Mouse (Mus musculus): ENCODE data around the gene 4933424G06Rik. TPM values are rescaled to one million over a fixed set of nuclear protein-coding genes. Genes with fewer than 3 reads are reported as not detected.

4933424G06Rik gene
- total and polyA plus RNA-seq, 2 experiments from 2014 or later, result 0.71 TPM; not detected in 1

DNA sequence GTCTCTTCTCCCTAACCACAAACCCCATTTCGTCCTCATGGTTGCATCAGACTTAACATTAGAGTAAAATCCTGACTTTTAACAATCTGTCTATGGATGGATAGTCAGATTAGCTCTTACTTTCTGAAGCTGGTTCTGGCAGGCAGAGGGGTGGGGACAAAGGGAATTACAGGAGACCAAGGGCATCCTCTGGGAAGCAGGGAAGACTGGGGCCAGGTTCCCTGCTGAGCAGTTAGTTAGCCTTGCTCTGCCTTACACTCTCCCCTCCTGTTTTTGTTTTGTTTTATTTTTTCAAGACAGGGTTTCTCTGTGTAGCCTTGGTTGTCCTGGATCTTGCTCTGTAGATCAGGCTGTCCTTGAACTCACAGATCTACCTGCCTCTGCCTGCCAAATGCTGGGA, 60.0 kb downstream of the 4933424G06Rik start:
- H3K9me3 ChIP-seq (ENCODE audit: low read length), result no peaks in the 10 kb centered on the region
- no peak overlapping the region for H3K4me2 ChIP-seq (ENCODE audit: low read depth)
- ATAC-seq, result no peak
- H3K36me3 ChIP-seq (ENCODE audit: insufficient read depth), result no peaks in the 10 kb centered on the region
- DNase-seq, result no peak
- H3K4me3 ChIP-seq (ENCODE audit: low read depth, low read length), result no peak overlapping the region
- H3K4me1 ChIP-seq (ENCODE audit: insufficient read depth), result no peaks in the 10 kb centered on the region
- H3K27ac ChIP-seq (ENCODE audit: low read depth, low read length), result no peak overlapping the region
- no peaks in the 10 kb centered on the region for H3K27me3 ChIP-seq (ENCODE audit: insufficient read depth, low read length)
- TF ChIP-seq CTCF (IDR thresholded peaks at IDR 0.05; ENCODE audit: low read depth), result no peak
- 80% methylated on average over 1 of the region's 1 CpGs for WGBS
- H3K9ac ChIP-seq, result no peak overlapping the region

DNA sequence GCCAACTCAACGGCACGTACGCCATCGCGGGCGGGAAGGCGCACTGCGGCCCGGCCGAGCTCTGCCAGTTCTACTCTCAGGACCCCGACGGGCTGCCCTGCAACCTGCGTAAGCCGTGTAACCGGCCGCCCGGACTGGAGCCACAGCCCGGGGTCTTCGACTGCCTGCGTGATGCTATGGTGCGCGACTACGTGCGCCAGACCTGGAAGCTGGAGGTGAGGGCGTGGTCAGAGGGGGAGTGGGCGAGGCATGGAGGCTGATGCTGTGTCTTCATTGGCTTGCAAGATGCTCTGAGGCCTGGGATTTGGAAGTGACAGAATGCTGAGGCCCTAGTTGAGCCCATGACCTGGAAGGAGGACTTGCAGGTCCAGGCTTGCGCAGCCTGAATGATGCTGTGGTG, 61.0 kb downstream of the 4933424G06Rik start:
- Histone ChIP-seq H3K4me3 (ENCODE audit: low read depth, low read length) (0 out of 2 replicates have a peak overlapping the region, but pooled peaks have one; percentile 16), H3K4me2 (ENCODE audit: low read depth) (no peak overlapping the region), H3K4me1 (ENCODE audit: insufficient read depth) (no peaks in the 10 kb centered on the region), H3K9ac (no peak overlapping the region), H3K27ac (ENCODE audit: low read depth, low read length) (no peak overlapping the region), H3K36me3 (ENCODE audit: insufficient read depth) (no peaks in the 10 kb centered on the region), H3K9me3 (ENCODE audit: low read length) (no peaks in the 10 kb centered on the region), H3K27me3 (ENCODE audit: insufficient read depth, low read length) (no peaks in the 10 kb centered on the region)
- no peak for TF ChIP-seq CTCF (IDR thresholded peaks at IDR 0.05; ENCODE audit: low read depth)
- DNase-seq (no peak), ATAC-seq (peak; percentile 51)
- WGBS, result 26% methylated on average over 27 of the region's 27 CpGs

DNA sequence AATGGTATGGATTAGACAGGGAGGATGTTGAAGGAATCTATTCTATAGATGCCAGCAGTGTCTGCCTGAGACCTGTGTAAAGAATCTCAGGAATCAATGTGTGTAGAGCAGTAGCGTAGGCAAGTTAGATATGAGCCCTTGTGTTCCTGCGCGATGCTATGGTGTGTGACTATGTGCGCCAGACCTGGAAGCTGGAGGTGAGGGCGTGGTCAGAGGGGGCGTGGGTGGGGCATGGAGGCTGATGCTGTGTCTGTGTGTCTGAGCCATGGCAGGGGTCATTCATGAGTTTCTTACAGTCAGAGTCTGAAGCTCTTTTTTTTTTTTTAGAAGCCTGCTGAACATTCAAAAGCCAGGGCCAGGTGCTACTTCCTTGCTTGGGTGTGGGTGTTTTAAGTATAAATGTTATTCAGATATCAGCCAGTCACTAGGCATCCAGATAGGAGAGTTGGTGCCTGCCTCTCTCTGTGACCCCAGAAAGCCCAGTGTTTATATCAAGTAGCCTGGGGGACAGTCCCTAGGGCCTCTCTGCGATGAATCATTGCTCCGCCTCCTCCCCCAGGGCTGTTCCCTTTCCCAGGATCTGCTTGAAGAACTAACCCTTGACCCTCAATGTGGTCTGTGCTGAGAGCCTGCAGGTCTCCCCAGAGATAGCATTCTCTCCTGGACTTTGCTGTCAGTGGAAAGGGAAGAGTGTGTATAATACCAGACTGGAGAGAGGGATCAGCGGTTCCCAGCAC, 62.4 kb downstream of the 4933424G06Rik start:
- Histone ChIP-seq H3K9me3 (ENCODE audit: low read length) (no peaks in the 10 kb centered on the region), H3K4me1 (ENCODE audit: insufficient read depth) (no peaks in the 10 kb centered on the region), H3K4me3 (ENCODE audit: low read depth, low read length) (no peak overlapping the region), H3K27me3 (ENCODE audit: insufficient read depth, low read length) (no peaks in the 10 kb centered on the region), H3K27ac (ENCODE audit: low read depth, low read length) (no peak overlapping the region), H3K36me3 (ENCODE audit: insufficient read depth) (no peaks in the 10 kb centered on the region), H3K4me2 (ENCODE audit: low read depth) (no peak overlapping the region), H3K9ac (no peak overlapping the region)
- WGBS, result 89% methylated on average over 9 of the region's 9 CpGs
- ATAC-seq (no peak), DNase-seq (no peak)
- TF ChIP-seq CTCF (IDR thresholded peaks at IDR 0.05; ENCODE audit: low read depth), result no peak

DNA sequence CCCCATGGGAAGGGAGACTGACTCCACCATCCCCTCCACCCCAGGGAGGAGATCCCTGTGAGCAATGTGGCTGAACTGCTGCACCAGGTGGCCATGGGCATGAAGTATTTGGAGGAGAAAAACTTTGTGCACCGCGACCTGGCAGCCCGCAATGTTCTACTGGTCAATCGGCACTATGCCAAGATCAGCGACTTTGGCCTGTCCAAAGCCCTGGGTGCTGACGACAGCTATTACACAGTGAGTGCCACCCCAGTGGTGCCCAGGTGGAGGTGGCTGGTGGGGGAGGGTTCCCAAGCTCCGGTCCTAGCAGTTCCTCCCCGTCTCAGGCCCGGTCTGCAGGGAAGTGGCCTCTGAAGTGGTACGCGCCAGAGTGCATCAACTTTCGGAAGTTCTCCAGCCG, 70.8 kb downstream of the 4933424G06Rik start:
- H3K9ac ChIP-seq, result no peak overlapping the region
- no peaks in the 10 kb centered on the region for H3K36me3 ChIP-seq (ENCODE audit: insufficient read depth)
- no peaks in the 10 kb centered on the region for H3K4me1 ChIP-seq (ENCODE audit: insufficient read depth)
- no peak overlapping the region for H3K4me2 ChIP-seq (ENCODE audit: low read depth)
- DNase-seq, result no peak
- no peaks in the 10 kb centered on the region for H3K27me3 ChIP-seq (ENCODE audit: insufficient read depth, low read length)
- ATAC-seq, result no peak
- no peaks in the 10 kb centered on the region for H3K9me3 ChIP-seq (ENCODE audit: low read length)
- H3K4me3 ChIP-seq (ENCODE audit: low read depth, low read length), result no peak overlapping the region
- no peak for TF ChIP-seq CTCF (IDR thresholded peaks at IDR 0.05; ENCODE audit: low read depth)
- no peak overlapping the region for H3K27ac ChIP-seq (ENCODE audit: low read depth, low read length)
- 87% methylated on average over 13 of the region's 13 CpGs for WGBS

DNA sequence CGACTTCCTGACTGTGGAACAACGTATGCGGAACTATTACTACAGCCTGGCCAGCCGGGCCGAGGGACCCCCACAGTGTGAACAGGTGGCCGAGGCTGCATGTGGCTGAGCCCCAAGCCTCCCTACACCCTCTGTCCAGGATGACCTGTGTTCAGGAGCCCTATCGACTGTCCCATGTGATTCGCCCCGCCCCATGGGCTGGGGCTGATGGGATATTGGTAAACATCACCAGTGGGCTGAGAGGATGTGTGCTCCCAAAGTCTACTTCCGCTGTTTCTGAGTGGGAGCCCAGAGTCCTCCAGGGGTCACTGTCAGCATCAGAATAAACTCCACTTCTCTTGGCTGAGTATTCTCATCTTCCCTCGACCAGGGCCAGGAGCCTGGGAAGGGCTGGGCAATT, 72.5 kb downstream of the 4933424G06Rik start:
- Histone ChIP-seq H3K36me3 (ENCODE audit: insufficient read depth) (no peaks in the 10 kb centered on the region), H3K27me3 (ENCODE audit: insufficient read depth, low read length) (no peaks in the 10 kb centered on the region), H3K27ac (ENCODE audit: low read depth, low read length) (no peak overlapping the region), H3K9ac (no peak overlapping the region), H3K4me3 (ENCODE audit: low read depth, low read length) (no peak overlapping the region), H3K4me2 (ENCODE audit: low read depth) (no peak overlapping the region), H3K9me3 (ENCODE audit: low read length) (no peaks in the 10 kb centered on the region), H3K4me1 (ENCODE audit: insufficient read depth) (no peaks in the 10 kb centered on the region)
- no peak for ATAC-seq
- TF ChIP-seq CTCF (IDR thresholded peaks at IDR 0.05; ENCODE audit: low read depth), result no peak
- DNase-seq, result no peak
- 85% methylated on average over 11 of the region's 11 CpGs for WGBS

DNA sequence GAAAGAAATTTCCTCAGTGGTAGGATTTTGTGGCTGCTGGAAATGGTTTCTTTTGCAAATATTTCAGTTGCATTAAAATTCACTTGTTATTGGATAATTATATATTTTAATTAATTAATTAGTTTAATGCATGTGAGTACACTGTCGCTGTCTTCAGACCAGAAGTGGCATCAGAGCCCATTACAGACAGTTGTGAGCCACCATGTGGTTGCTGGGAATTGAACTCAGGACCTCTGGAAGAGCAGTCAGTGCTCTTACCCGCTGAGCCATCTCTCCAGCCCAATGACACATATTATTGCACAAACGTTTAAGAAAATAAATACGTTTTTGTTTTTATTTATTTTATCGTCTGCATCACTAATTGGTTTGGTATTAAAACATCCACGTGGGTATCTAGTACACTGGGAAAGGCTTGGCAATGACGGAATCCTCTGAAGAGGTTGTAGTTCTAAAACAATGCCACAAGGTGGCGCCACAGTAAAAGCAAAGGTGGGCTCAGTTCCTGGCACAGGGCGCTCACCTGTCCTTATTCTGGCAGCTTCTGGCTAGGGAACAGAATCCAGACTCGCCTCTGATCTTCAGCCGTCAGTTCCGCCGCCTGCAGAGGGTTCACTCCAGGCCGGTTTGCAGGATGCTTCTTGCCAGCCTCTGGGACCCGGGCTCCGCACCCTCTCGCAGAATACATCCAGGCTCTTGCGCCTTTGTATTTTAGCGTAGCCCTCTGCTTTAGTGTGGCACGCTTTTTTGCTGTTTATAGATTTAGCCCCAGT, 74.6 kb downstream of the 4933424G06Rik start:
- peak overlapping the region; percentile 88 for H3K27ac ChIP-seq (ENCODE audit: low read depth, low read length)
- peak; percentile 93 for TF ChIP-seq CTCF (IDR thresholded peaks at IDR 0.05; ENCODE audit: low read depth)
- peak overlapping the region; percentile 46 for H3K4me3 ChIP-seq (ENCODE audit: low read depth, low read length)
- H3K36me3 ChIP-seq (ENCODE audit: insufficient read depth), result no peaks in the 10 kb centered on the region
- 2% methylated on average over 20 of the region's 20 CpGs for WGBS
- DNase-seq (peak; percentile 95), ATAC-seq (peak; percentile 87)
- no peaks in the 10 kb centered on the region for H3K4me1 ChIP-seq (ENCODE audit: insufficient read depth)
- H3K9ac ChIP-seq, result peak overlapping the region; percentile 70
- peak overlapping the region; percentile 90 for H3K4me2 ChIP-seq (ENCODE audit: low read depth)
- H3K9me3 ChIP-seq (ENCODE audit: low read length), result no peaks in the 10 kb centered on the region
- H3K27me3 ChIP-seq (ENCODE audit: insufficient read depth, low read length), result no peaks in the 10 kb centered on the region

DNA sequence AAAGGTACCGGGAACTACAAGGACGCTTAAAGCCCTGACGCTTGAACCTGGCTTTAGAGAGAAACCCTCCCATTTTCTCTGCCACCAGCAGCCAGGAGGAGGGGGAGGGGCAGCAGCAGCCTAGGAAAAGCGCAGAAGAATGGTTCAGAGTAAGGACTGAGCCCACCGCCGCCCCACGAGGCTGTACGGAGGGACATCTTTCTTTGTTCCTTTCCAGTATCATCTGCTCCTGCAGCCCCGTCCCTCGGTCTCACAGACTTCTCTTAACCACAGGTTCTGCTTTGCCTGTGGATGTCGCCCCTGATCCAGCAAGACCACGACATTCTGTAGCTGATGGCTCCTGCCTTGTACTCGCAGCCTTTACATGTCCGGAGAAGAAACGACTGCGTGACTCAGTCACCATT, 75.3 kb downstream of the 4933424G06Rik start:
- H3K4me1 ChIP-seq (ENCODE audit: insufficient read depth), result no peaks in the 10 kb centered on the region
- H3K4me2 ChIP-seq (ENCODE audit: low read depth), result peak overlapping the region; percentile 90
- H3K36me3 ChIP-seq (ENCODE audit: insufficient read depth), result 0 out of 2 replicates have a peak, but pooled peaks cover 1% of the 10 kb centered on the region
- H3K27me3 ChIP-seq (ENCODE audit: insufficient read depth, low read length), result no peaks in the 10 kb centered on the region
- peak overlapping the region; percentile 88 for H3K27ac ChIP-seq (ENCODE audit: low read depth, low read length)
- peak; percentile 85 for DNase-seq
- no peaks in the 10 kb centered on the region for H3K9me3 ChIP-seq (ENCODE audit: low read length)
- peak overlapping the region; percentile 70 for H3K9ac ChIP-seq
- ATAC-seq, result peak; percentile 85
- peak overlapping the region; percentile 46 for H3K4me3 ChIP-seq (ENCODE audit: low read depth, low read length)
- WGBS, result 2% methylated on average over 16 of the region's 16 CpGs
- peak; percentile 51; the same call in 1 of the 2 replicates for TF ChIP-seq CTCF (IDR thresholded peaks at IDR 0.05; ENCODE audit: low read depth)

Measured in forebrain, postnatal 0 days (tissue).